ENCODE assay signal across 9 mouse cellular contexts in the genomic region with DNA sequence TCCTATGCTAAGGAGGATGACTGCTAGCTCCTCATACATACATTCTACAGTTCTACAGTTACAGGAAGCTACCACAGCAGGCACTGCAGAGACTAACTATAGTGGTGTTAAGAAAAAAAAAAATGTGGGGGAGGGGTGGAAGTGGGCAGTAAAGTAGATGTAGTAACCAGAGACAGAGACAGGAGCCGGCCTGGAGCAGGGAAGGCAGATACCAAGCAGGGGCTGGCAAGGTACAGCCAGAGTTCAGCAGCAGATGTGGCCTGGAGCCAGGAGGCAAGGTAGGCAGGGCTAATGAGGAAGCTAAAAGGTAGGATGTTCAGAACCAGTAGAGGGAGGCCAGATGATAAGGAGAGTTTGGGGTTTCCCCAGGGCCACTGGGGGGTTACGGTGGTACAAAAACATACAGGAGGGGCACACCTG. TPM values are rescaled to one million over a fixed set of nuclear protein-coding genes. Genes with fewer than 3 reads are reported as not detected.
A peak's percentile ranks its signal among the peaks of the same experiment; 100 is the strongest.
DNase-seq lines count a peak whose midpoint lies in the region; ATAC-seq and TF ChIP-seq lines count a peak whose summit lies in the region.
"Had no signal": no experiment of that assay in that cellular context is flagged by ENCODE, and none has a peak within 500 bp of the region (broad histone marks: within the 10 kb centered on the region; RNA-seq: fewer than 3 reads in every experiment).

No protein-coding gene starts in this region.

- no peak for TF ChIP-seq CTCF in lung, adult 2 months (IDR thresholded peaks at IDR 0.05; ENCODE audit: insufficient read depth, low read length)

- peaks cover 43% of the 10 kb centered on the region for H3K4me1 ChIP-seq in brown adipose tissue, adult 24 weeks (ENCODE audit: control insufficient read depth, insufficient read depth, insufficient read length, low read length)
- peaks cover 27% of the 10 kb centered on the region for H3K4me1 ChIP-seq in lung, adult 2 months (ENCODE audit: control insufficient read depth, insufficient read depth, low read length)

- intact Hi-C loops in left cerebral cortex, postnatal 14 days (cut with DNase I), result loop anchor here (10.0 kb wide), 1 partner anchor 199 kb away; no protein-coding TSS in a partner anchor
- intact Hi-C loops in left cerebral cortex, postnatal 36 days (cut with DNase I), result loop anchor here (2.0 to 10.0 kb wide), 2 partner anchors 13 to 199 kb away; no protein-coding TSS in a partner anchor

- H3K4me3 ChIP-seq in brown adipose tissue, adult 24 weeks (ENCODE audit: insufficient read depth, low read depth, low read length), result no peak overlapping the region
- no peak overlapping the region for H3K4me3 ChIP-seq in lung, adult 2 months (replicated peaks; ENCODE audit: extremely low read depth, low read depth, low read length)

- H3K27ac ChIP-seq in brown adipose tissue, adult 24 weeks (replicated peaks; ENCODE audit: low read depth, low read length), result peak overlapping the region; percentile 14; the same call in 1 of the 2 replicates

- no peak for ATAC-seq in cerebellum, adult (ENCODE audit: insufficient number of reproducible peaks, low FRiP score, low TSS enrichment)
- peak; percentile 47; the same call in 1 of the 2 replicates for ATAC-seq in megakaryocyte-erythroid progenitor cell, adult 5-6 weeks (replicated peaks; ENCODE audit: low FRiP score, low TSS enrichment, poor library complexity, severe bottlenecking)

- TF ChIP-seq POLR2A in lung, adult 2 months (IDR thresholded peaks at IDR 0.05; ENCODE audit: borderline replicate concordance, extremely low read depth, low read depth, low read length), result no peak

- DNase-seq in cerebellum, adult 9-11 months, result peak; percentile 55
- DNase-seq in left cerebral cortex, postnatal 14 days (ENCODE audit: low spot score in 2 of 2), result peak; percentile 43 to 90
- no peak for DNase-seq in left cerebral cortex, postnatal 36 days (ENCODE audit: low spot score in 2 of 2)
- DNase-seq in lung, adult 2 months, result no peak
- DNase-seq in layer of hippocampus, adult 11-12 months (ENCODE audit: low spot score), result no peak
- DNase-seq: liver had no signal

- 61% methylated on average over 2 of the region's 2 CpGs for WGBS in lung, adult 2 months

RNA-seq across cellular contexts. Expression of a gene that starts 36.6 kb away (rescaled TPM):
- total RNA-seq in left cerebral cortex, postnatal 14 days (2021), result 10 to 100 TPM; 15.2 to 16.1 TPM
- 10 to 100 TPM in 1 of 2 experiments, 1 to 10 TPM in 1; 9.4 to 11.4 TPM for total RNA-seq in left cerebral cortex, postnatal 36 days (2021)
- polyA plus RNA-seq in brown adipose tissue, adult 24 weeks (2012; ENCODE audit: insufficient read depth, insufficient read length, missing spikeins), result 8.0 and 14.4 TPM in 2 replicates
- total RNA-seq in megakaryocyte-erythroid progenitor cell, adult 5-6 weeks (2014; fragmentation: Nextera tagmentation), result 8.7 and 8.9 TPM in 2 replicates
- total RNA-seq in megakaryocyte-erythroid progenitor cell, adult 5-6 weeks (2017), result 6.8 and 7.2 TPM in 2 replicates
- 76.0 and 99.4 TPM in 2 replicates for polyA plus RNA-seq in lung, adult 2 months (2012; rRNA removed)

Comparison
In these comparisons a context has a peak if more than half of its experiments do, and no peak if none do; other contexts are left out.
1. DNase-seq: peak in cerebellum, adult 9-11 months (single experiment) and left cerebral cortex, postnatal 14 days (2 of 2); none in left cerebral cortex, postnatal 36 days (0 of 2), lung, adult 2 months (single experiment) and layer of hippocampus, adult 11-12 months (single experiment).